18 mouse cellular contexts compared by ENCODE assay signal in the genomic region with DNA sequence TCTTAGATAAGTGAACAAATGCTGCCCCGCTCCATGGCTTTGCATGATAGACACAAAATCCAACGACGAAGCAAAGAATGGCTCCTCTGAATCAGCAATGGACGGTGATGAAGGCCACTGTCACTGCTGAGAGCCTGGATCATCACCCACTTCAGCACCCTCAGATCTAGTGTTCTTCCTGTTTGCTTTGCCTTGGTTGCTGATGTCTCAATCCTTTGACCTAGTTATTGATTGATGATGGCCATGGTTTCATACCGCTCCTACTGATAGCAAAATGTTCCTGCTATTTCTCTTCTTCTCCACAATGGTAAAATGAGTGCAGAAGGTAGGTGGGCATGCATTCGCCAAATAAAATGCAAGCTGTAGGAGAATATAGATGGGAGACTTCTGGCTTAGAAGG.
DNase-seq lines count a peak whose midpoint lies in the region; ATAC-seq and TF ChIP-seq lines count a peak whose summit lies in the region.
"Had no signal": no experiment of that assay in that cellular context is flagged by ENCODE, and none has a peak within 500 bp of the region (broad histone marks: within the 10 kb centered on the region; RNA-seq: fewer than 3 reads in every experiment).

No protein-coding gene starts in this region.

- peaks cover 14% of the 10 kb centered on the region for H3K79me2 ChIP-seq in liver, adult 2 months (ENCODE audit: control insufficient read depth, insufficient read depth, low read length)

- no peak for TF ChIP-seq CTCF in liver, adult 2 months (IDR thresholded peaks at IDR 0.05; ENCODE audit: low read depth, low read length)
- TF ChIP-seq CTCF in liver, postnatal 0 days (IDR thresholded peaks at IDR 0.05; ENCODE audit: low read depth): no peak

- no peak overlapping the region for H3K4me3 ChIP-seq in liver, adult 2 months (ENCODE audit: insufficient read depth, low read depth, low read length)
- no peak overlapping the region for H3K4me3 ChIP-seq in liver, embryonic 12.5 days
- no peak overlapping the region for H3K4me3 ChIP-seq in liver, postnatal 0 days (ENCODE audit: low read depth, low read length)
- no peak overlapping the region for H3K4me3 ChIP-seq in heart, embryonic 10.5 days
- H3K4me3 ChIP-seq: embryonic facial prominence, embryonic 10.5 days; forebrain, embryonic 13.5 days; heart, adult 2 months; heart, embryonic 12.5 days; hindbrain, embryonic 10.5 days had no signal

- no peak for TF ChIP-seq POLR2A in liver, adult 2 months (IDR thresholded peaks at IDR 0.05; ENCODE audit: extremely low read depth, insufficient read depth, low read length)

- H3K9ac ChIP-seq in liver, adult 2 months (ENCODE audit: low read depth, low read length): no peak overlapping the region
- H3K9ac ChIP-seq in liver, embryonic 12.5 days: no peak overlapping the region
- H3K9ac ChIP-seq in liver, postnatal 0 days (replicated peaks): no peak overlapping the region
- H3K9ac ChIP-seq: forebrain, embryonic 13.5 days; forebrain, postnatal 0 days; heart, embryonic 12.5 days; hindbrain, embryonic 14.5 days had no signal

- H3K36me3 ChIP-seq in liver, adult 2 months (ENCODE audit: control insufficient read depth, insufficient read depth, low read length): no peaks in the 10 kb centered on the region
- no peaks in the 10 kb centered on the region for H3K36me3 ChIP-seq in liver, embryonic 12.5 days
- no peaks in the 10 kb centered on the region for H3K36me3 ChIP-seq in liver, postnatal 0 days (replicated peaks; ENCODE audit: insufficient read depth, low read length)
- no peaks in the 10 kb centered on the region for H3K36me3 ChIP-seq in heart, embryonic 10.5 days
- H3K36me3 ChIP-seq: embryonic facial prominence, embryonic 10.5 days; heart, embryonic 12.5 days; hindbrain, embryonic 10.5 days had no signal

- H3K9me3 ChIP-seq in liver, embryonic 12.5 days (replicated peaks): no peaks in the 10 kb centered on the region
- no peaks in the 10 kb centered on the region for H3K9me3 ChIP-seq in liver, postnatal 0 days (ENCODE audit: low read length)
- H3K9me3 ChIP-seq in heart, embryonic 10.5 days: no peaks in the 10 kb centered on the region
- H3K9me3 ChIP-seq: embryonic facial prominence, embryonic 10.5 days; forebrain, embryonic 13.5 days; heart, embryonic 12.5 days; hindbrain, embryonic 10.5 days had no signal

- WGBS in liver, adult 2 months: 28% methylated on average over 6 of the region's 6 CpGs
- 67% methylated on average over 6 of the region's 6 CpGs for WGBS in liver, embryonic 12.5 days (ENCODE audit: insufficient replicate concordance)
- 63% methylated on average over 6 of the region's 6 CpGs for WGBS in liver, postnatal 0 days (ENCODE audit: insufficient replicate concordance)
- 54% methylated on average over 6 of the region's 6 CpGs for WGBS in heart, embryonic 10.5 days

- peaks cover 18% of the 10 kb centered on the region for H3K4me1 ChIP-seq in liver, adult 2 months (ENCODE audit: control insufficient read depth, insufficient read depth, low read length)
- H3K4me1 ChIP-seq in liver, embryonic 12.5 days: no peaks in the 10 kb centered on the region
- peaks cover 5% of the 10 kb centered on the region for H3K4me1 ChIP-seq in liver, postnatal 0 days (ENCODE audit: insufficient read depth)
- 0 out of 2 replicates have a peak, but pooled peaks cover 6% of the 10 kb centered on the region for H3K4me1 ChIP-seq in heart, embryonic 10.5 days
- H3K4me1 ChIP-seq: embryonic facial prominence, embryonic 10.5 days; forebrain, embryonic 13.5 days; hindbrain, embryonic 10.5 days had no signal

- H3K27ac ChIP-seq in liver, adult 2 months (replicated peaks; ENCODE audit: insufficient read depth, low read depth, low read length): no peak overlapping the region
- H3K27ac ChIP-seq in liver, embryonic 12.5 days: no peak overlapping the region
- no peak overlapping the region for H3K27ac ChIP-seq in liver, postnatal 0 days (ENCODE audit: low read depth)
- H3K27ac ChIP-seq in heart, embryonic 10.5 days: no peak overlapping the region
- H3K27ac ChIP-seq: embryonic facial prominence, embryonic 10.5 days; forebrain, embryonic 13.5 days; heart, adult 2 months; hindbrain, embryonic 10.5 days; hindbrain, embryonic 14.5 days had no signal

- DNase-seq in adrenal gland, postnatal 14 days: peak; percentile 24
- no peak for DNase-seq in adrenal gland, postnatal 25 days
- DNase-seq in liver, adult 2 months (ENCODE audit: extremely low read depth, low read depth, low spot score): peak; percentile 90
- no peak for DNase-seq in liver, postnatal 0 days
- no peak for DNase-seq in heart, embryonic 10.5 days (ENCODE audit: low spot score)
- DNase-seq: cerebellum, adult 18-20 months; cerebellum, adult 9-11 months; cerebellum, postnatal 36 days; forebrain, postnatal 0 days; gastrocnemius, postnatal 14 days; heart, adult 2 months had no signal

- H3K4me2 ChIP-seq in liver, embryonic 12.5 days: no peak overlapping the region
- H3K4me2 ChIP-seq in liver, postnatal 0 days (ENCODE audit: low read depth, low read length): no peak overlapping the region
- H3K4me2 ChIP-seq: forebrain, embryonic 13.5 days; heart, embryonic 12.5 days; hindbrain, embryonic 14.5 days had no signal

- H3K27me3 ChIP-seq in liver, adult 2 months (ENCODE audit: control insufficient read depth, insufficient read depth, low read length): no peaks in the 10 kb centered on the region
- H3K27me3 ChIP-seq in liver, embryonic 12.5 days (replicated peaks): no peaks in the 10 kb centered on the region
- H3K27me3 ChIP-seq in liver, postnatal 0 days (ENCODE audit: insufficient read depth, low read length): no peaks in the 10 kb centered on the region
- H3K27me3 ChIP-seq in heart, embryonic 10.5 days (ENCODE audit: insufficient read depth, poor library complexity, severe bottlenecking): no peaks in the 10 kb centered on the region
- H3K27me3 ChIP-seq: forebrain, embryonic 13.5 days; heart, embryonic 12.5 days had no signal

- ATAC-seq in liver, embryonic 12.5 days: no peak
- ATAC-seq in liver, postnatal 0 days: peak; percentile 77
- ATAC-seq: forebrain, embryonic 13.5 days; forebrain, postnatal 0 days; inflammation-experienced regulatory T-cells, adult 6 months had no signal

- TF ChIP-seq EP300 in liver, postnatal 0 days (IDR thresholded peaks at IDR 0.05; ENCODE audit: low read depth): no peak

Comparison
In these comparisons a context has a peak if more than half of its experiments do, and no peak if none do; other contexts are left out.
1. DNase-seq: peak in adrenal gland, postnatal 14 days (single experiment) and liver, adult 2 months (single experiment); none in adrenal gland, postnatal 25 days (single experiment), liver, postnatal 0 days (single experiment) and heart, embryonic 10.5 days (single experiment).